Mouse (Mus musculus): ENCODE measurements around the gene Tgfbr1. TPM values are rescaled to one million over a fixed set of nuclear protein-coding genes. Genes with fewer than 3 reads are reported as not detected.
A peak's percentile ranks its signal among the peaks of the same experiment; 100 is the strongest.

Gene Tgfbr1
- polyA plus RNA-seq (2015; fragmentation: Nextera tagmentation; extraction: Ambion mirVana), result 24.6 and 26.7 TPM in 2 replicates

DNA sequence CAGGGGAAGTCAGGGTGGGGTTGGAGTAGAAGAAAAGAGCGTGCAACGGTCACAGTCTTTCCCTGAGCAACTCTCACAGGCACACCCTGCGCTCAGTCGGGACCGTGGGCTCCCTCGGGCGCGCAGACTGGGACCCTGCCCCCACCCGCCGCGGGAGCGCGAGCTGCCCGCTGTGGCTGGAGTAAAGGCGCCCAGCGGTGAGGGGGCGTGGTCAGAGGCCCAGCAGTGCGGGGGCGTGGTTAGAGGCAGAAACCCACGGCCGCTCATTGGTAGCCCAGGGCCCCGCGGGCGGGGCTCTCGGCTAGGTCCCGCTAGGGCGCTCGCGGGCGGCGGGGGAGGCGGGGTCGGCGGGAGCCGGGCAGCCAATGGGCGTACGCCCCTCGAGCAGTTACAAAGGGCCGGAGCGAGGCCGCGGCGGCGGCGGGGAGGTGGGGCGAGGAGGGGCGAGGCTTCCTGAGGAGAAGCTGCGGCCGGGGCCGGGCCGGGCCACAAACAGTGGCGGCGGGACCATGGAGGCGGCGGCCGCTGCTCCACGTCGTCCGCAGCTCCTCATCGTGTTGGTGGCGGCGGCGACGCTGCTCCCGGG is at the start of gene Tgfbr1:
Tgfbr1 (plus strand) TSS at position 420 of the 586 bp plus-strand sequence.
- Histone ChIP-seq H3K4me1 (peaks cover 26% of the 10 kb centered on the region), H3K36me3 (no peaks in the 10 kb centered on the region), H3K4me3 (replicated peaks) (peak within 1 kb of the TSS; percentile 93), H3K9me3 (replicated peaks) (no peaks in the 10 kb centered on the region), H3K27me3 (replicated peaks) (no peaks in the 10 kb centered on the region), H3K27ac (replicated peaks) (peak within 1 kb of the TSS; percentile 93), H3K9ac (replicated peaks) (peak within 1 kb of the TSS; percentile 85), H3K4me2 (peak within 1 kb of the TSS; percentile 84)
- peak; percentile 99 for ATAC-seq (ENCODE audit: low FRiP score)
- under 1% methylated on average over 56 of the region's 65 CpGs for WGBS

DNA sequence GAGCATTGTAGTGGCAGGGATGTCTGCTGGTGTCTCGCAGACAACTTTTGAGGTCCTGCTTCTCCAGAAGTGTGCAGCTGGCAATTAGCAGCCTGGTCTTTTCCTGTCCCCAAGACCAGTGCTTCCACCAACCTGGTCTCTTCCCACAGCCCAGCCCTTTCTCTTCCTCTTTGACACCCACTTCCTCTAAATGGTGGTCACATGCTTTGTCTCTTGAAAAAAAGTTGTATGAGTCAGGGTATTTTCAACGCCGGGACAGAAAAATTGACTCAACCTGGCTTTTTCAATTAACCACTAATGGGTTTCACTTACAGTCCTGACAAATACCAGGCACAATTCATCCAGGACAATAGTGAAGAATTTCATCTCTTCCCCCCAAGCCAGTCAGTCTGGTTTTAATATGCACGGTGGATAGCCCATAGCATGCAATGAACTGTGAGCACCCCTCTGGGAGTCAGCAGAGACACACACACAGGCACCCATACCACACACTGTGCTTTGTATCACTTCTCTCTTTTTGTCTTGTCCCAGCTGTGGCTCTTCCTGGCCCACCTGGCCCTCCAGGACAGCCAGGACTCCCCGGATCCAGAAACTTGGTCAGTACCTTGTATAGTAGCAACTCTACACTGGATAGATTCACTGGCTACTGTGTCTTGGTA is 49.6 kb upstream of the Tgfbr1 start:
- Histone ChIP-seq H3K27me3 (replicated peaks) (no peaks in the 10 kb centered on the region), H3K36me3 (0 out of 2 replicates have a peak, but pooled peaks cover 7% of the 10 kb centered on the region), H3K27ac (replicated peaks) (no peak overlapping the region), H3K9ac (replicated peaks) (no peak overlapping the region), H3K4me2 (no peak overlapping the region), H3K4me1 (no peaks in the 10 kb centered on the region), H3K4me3 (replicated peaks) (no peak overlapping the region), H3K9me3 (replicated peaks) (0 out of 2 replicates have a peak, but pooled peaks cover 4% of the 10 kb centered on the region)
- WGBS, result 59% methylated on average over 5 of the region's 5 CpGs
- no peak for ATAC-seq (ENCODE audit: low FRiP score)

DNA sequence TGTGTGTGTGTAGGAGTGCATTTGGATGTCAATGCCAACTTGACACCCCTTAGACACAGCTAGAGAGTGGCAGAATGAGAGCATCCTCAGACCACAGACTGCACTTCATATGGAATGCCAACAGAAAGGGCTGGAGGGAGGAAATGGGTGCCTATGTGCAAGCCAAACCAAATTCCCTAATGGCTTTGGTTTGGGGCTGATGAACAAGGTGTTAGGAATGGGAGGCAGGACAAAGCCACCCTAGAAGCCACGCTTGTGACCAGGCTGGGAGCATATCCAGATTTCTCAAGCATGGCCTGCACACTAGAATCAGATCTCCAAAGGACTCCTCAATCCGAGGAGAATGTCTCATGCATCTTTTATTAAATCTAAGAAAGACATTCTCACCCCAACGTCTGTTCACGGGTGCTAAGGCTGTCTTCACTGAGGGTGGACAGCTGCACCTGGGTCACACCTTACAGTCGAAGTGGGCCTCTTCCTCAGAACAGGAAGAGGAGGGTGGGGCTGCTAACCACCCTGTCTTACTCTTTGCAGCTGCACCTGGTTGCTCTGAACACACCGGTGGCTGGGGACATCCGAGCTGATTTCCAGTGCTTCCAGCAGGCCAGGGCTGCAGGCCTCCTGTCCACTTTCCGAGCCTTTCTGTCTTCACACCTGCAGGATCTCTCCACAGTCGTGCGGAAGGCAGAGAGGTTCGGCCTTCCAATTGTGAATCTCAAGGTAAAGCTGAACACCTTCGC is 43.0 kb upstream of the Tgfbr1 start:
- WGBS, result 86% methylated on average over 12 of the region's 12 CpGs
- no peak overlapping the region for H3K9ac ChIP-seq (replicated peaks)
- no peaks in the 10 kb centered on the region for H3K27me3 ChIP-seq (replicated peaks)
- no peak overlapping the region for H3K4me2 ChIP-seq
- H3K4me1 ChIP-seq, result no peaks in the 10 kb centered on the region
- no peak overlapping the region for H3K4me3 ChIP-seq (replicated peaks)
- no peak overlapping the region for H3K27ac ChIP-seq (replicated peaks)
- no peaks in the 10 kb centered on the region for H3K36me3 ChIP-seq
- no peak for ATAC-seq (ENCODE audit: low FRiP score)
- no peaks in the 10 kb centered on the region for H3K9me3 ChIP-seq (replicated peaks)

DNA sequence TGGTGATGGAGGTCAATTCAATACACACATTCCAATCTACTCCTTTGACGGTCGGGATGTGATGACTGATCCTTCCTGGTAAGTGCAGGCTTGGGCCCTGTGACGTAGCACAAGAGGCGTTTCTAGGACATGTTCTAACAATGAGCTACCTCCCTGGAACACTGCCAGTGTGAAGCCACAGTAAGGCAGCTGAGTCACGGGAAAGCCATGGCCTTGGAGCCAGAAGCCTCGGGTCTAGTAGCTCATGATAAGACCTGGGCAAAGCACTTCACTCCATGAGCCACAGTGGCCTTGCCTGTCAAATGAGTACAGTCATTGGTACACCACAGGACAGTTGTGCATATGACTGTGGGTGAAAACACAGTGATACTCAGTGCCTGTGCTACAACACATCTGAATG is 42.2 kb upstream of the Tgfbr1 start:
- H3K9me3 ChIP-seq (replicated peaks), result no peaks in the 10 kb centered on the region
- H3K27me3 ChIP-seq (replicated peaks), result no peaks in the 10 kb centered on the region
- H3K27ac ChIP-seq (replicated peaks), result no peak overlapping the region
- H3K36me3 ChIP-seq, result no peaks in the 10 kb centered on the region
- no peaks in the 10 kb centered on the region for H3K4me1 ChIP-seq
- ATAC-seq (ENCODE audit: low FRiP score), result no peak
- H3K4me3 ChIP-seq (replicated peaks), result no peak overlapping the region
- no peak overlapping the region for H3K4me2 ChIP-seq
- no peak overlapping the region for H3K9ac ChIP-seq (replicated peaks)
- WGBS, result 75% methylated on average over 6 of the region's 6 CpGs

DNA sequence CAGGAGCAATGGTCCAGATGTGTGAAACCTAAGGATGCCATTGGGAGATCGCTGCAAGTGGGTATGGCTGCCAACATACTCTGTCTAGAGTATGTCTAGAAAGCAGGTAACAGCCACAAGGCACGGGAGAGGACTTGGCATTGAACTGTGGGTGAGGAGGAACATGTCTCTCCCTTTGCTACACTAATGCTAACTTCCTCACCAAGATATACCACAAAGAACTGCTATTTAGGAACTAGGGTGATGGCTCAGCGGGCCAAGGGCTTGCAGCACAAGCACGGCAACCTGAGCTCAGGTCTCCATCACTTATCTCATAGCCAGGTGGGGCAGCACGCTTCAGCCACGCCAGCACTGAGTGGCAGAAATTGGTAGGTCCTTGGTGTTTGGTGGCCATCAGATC is 41.6 kb upstream of the Tgfbr1 start:
- 92% methylated on average over 6 of the region's 6 CpGs for WGBS
- H3K36me3 ChIP-seq, result no peaks in the 10 kb centered on the region
- no peak for ATAC-seq (ENCODE audit: low FRiP score)
- no peak overlapping the region for H3K4me2 ChIP-seq
- no peaks in the 10 kb centered on the region for H3K9me3 ChIP-seq (replicated peaks)
- no peak overlapping the region for H3K4me3 ChIP-seq (replicated peaks)
- H3K27ac ChIP-seq (replicated peaks), result no peak overlapping the region
- no peaks in the 10 kb centered on the region for H3K27me3 ChIP-seq (replicated peaks)
- no peak overlapping the region for H3K9ac ChIP-seq (replicated peaks)
- no peaks in the 10 kb centered on the region for H3K4me1 ChIP-seq

DNA sequence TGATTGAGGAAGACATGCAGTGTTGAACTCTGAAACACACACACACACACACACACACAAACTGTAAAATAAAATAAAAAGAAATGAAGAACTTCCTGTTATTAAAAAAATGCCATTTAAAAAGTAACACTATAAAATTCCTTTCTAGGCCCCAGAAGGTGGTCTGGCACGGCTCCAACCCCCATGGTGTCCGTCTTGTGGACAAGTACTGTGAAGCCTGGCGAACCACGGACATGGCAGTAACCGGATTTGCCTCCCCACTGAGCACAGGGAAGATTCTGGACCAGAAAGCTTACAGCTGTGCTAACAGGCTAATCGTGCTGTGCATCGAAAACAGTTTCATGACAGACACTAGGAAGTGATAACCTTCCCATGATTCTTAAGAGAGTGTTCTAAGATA is 41.1 kb upstream of the Tgfbr1 start:
- Histone ChIP-seq H3K27ac (replicated peaks) (no peak overlapping the region), H3K9ac (replicated peaks) (no peak overlapping the region), H3K9me3 (replicated peaks) (no peaks in the 10 kb centered on the region), H3K4me2 (no peak overlapping the region), H3K4me3 (replicated peaks) (no peak overlapping the region), H3K4me1 (no peaks in the 10 kb centered on the region), H3K36me3 (no peaks in the 10 kb centered on the region), H3K27me3 (replicated peaks) (no peaks in the 10 kb centered on the region)
- 67% methylated on average over 7 of the region's 7 CpGs for WGBS
- ATAC-seq (ENCODE audit: low FRiP score), result no peak

DNA sequence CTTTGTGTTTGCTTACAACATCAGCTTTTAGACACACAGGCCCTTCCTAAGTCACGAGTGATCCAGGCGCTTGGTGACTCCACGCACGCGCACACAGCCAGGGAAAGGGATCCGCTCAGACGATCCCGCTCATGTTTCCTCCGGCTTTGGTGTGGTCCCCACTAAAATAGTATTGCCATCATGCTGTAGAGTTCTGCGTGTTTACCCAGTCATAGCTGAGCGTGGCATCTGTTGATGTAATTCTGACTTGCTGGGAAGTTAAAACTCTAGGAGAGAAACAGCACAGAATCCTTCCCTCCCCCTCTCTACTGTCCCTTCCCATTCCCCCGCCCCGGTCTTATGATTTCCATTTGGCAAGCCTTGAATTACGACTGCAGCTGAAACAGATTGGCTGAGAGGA is 40.3 kb upstream of the Tgfbr1 start:
- Histone ChIP-seq H3K27ac (replicated peaks) (no peak overlapping the region), H3K4me3 (replicated peaks) (no peak overlapping the region), H3K9me3 (replicated peaks) (no peaks in the 10 kb centered on the region), H3K36me3 (no peaks in the 10 kb centered on the region), H3K27me3 (replicated peaks) (no peaks in the 10 kb centered on the region), H3K9ac (replicated peaks) (no peak overlapping the region), H3K4me2 (no peak overlapping the region), H3K4me1 (no peaks in the 10 kb centered on the region)
- 75% methylated on average over 14 of the region's 14 CpGs for whole genome bisulfite sequencing
- ATAC-seq (ENCODE audit: low FRiP score), result no peak

DNA sequence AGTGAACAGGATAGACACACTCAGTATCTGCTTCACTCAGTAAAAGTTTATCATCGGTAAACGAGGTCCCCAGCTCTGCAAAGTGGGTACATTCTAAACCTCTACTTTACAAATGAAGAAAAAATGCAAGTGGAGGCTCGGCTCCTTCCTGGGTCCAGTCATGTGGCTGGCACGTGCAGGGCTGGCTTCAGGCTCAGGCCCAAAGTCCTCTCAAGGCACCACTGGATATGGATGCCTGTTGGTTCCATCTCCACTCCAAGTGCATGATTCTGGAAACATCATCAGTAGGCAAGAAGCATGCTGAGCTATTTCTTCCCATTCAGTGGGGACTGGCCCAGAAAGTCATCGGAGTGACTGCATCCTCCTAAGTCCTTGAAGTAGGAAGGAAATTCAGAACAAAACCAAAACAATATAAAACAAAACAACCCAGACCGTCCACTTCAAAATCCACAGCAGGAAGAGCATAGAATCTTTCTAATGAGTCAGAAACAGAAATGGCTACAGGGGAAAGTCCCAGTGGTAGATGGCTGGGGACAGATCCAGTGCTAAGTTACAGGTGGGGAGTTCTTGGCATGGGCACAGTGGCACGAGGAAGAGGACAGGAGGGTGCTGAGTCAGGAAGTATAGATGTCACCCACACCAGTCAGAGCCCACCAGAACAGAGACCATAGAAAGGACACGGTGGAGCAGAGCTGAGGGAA is 39.2 kb upstream of the Tgfbr1 start:
- ATAC-seq (ENCODE audit: low FRiP score), result no peak
- H3K9ac ChIP-seq (replicated peaks), result no peak overlapping the region
- no peak overlapping the region for H3K4me3 ChIP-seq (replicated peaks)
- no peaks in the 10 kb centered on the region for H3K36me3 ChIP-seq
- no peak overlapping the region for H3K4me2 ChIP-seq
- H3K9me3 ChIP-seq (replicated peaks), result no peaks in the 10 kb centered on the region
- no peaks in the 10 kb centered on the region for H3K4me1 ChIP-seq
- H3K27me3 ChIP-seq (replicated peaks), result no peaks in the 10 kb centered on the region
- no peak overlapping the region for H3K27ac ChIP-seq (replicated peaks)
- 85% methylated on average over 8 of the region's 8 CpGs for WGBS

DNA sequence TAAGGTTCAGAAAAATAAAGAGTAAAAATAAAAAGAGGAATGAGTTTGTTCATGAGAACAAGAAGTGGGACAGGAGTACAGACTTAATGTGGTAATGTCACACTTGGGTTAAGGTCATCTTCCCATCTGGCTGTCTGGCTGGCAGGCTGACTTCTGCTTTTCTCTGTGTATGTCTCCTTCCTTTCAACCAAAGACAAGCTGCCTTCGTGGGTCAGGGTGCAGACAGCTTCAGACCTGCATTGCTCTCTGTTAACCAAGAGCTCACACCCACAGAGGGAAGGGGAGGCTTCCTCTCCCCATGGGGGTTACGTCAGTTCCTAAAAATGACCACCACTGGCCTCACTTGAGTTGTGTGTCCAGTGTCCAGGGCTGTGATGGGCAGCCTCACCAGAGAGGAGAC is 37.6 kb upstream of the Tgfbr1 start:
- H3K4me3 ChIP-seq (replicated peaks), result no peak overlapping the region
- H3K27me3 ChIP-seq (replicated peaks), result no peaks in the 10 kb centered on the region
- no peaks in the 10 kb centered on the region for H3K4me1 ChIP-seq
- no peak overlapping the region for H3K9ac ChIP-seq (replicated peaks)
- no peaks in the 10 kb centered on the region for H3K9me3 ChIP-seq (replicated peaks)
- no peak overlapping the region for H3K4me2 ChIP-seq
- 84% methylated on average over 2 of the region's 2 CpGs for WGBS
- H3K27ac ChIP-seq (replicated peaks), result no peak overlapping the region
- H3K36me3 ChIP-seq, result no peaks in the 10 kb centered on the region
- no peak for ATAC-seq (ENCODE audit: low FRiP score)

DNA sequence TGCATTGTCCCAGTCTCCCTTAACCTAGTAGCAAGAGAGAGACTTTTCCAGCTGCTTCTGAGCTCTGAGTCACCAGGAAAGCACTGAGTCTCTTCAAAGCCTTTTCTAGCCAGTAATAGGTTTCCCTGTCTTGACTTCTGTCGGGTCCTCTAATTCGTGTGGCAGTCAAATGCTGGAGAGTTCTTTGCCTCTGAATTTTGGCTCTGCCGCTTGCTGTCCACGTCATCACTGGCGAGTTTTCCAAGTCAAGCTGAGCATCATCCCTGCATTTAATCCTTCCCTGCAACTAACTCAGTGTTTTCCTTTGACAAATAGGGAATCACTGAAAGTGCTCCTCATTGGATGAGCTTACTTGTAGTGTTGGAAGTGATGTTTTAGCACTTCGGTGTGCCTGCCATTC is 36.6 kb upstream of the Tgfbr1 start:
- H3K4me1 ChIP-seq, result no peaks in the 10 kb centered on the region
- no peaks in the 10 kb centered on the region for H3K9me3 ChIP-seq (replicated peaks)
- H3K9ac ChIP-seq (replicated peaks), result no peak overlapping the region
- H3K36me3 ChIP-seq, result no peaks in the 10 kb centered on the region
- H3K27ac ChIP-seq (replicated peaks), result no peak overlapping the region
- no peaks in the 10 kb centered on the region for H3K27me3 ChIP-seq (replicated peaks)
- ATAC-seq (ENCODE audit: low FRiP score), result no peak
- H3K4me3 ChIP-seq (replicated peaks), result no peak overlapping the region
- H3K4me2 ChIP-seq, result no peak overlapping the region
- 82% methylated on average over 6 of the region's 6 CpGs for WGBS

DNA sequence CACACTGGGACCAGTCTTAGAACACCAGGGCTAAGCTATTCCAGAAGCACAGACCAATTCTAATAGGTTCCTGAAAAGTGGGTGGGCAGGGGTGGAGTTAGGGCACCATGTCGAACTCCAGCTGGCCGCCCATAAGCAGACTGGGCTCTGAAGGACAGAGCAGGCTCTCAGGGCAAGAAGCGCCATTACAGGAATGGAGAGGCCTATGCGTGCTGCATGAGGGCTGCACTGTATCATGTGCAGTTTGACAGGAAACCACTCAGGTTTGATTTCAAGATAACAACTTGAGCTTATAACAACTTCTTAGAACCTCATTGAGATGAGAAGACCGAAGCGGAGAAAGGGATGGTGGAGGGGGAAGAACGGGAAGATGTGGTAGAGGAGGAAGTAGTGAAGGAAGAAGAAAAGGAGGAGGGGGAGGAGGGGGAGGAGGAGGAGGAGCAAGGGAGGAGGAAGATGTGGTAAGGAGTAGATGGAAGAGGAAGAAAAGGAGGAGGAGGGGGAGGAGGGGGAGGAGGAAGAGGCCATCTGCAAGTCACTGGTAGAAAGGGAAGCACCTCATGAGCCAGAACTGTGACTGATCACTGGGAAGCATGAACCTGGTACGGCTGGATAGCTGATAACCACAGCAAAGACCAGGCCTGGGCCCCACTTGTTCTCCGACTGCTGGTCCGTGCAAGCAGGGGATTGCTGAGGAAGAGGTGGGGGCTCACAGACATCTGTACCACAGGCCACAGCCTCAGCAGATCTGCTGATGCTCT is 33.3 kb upstream of the Tgfbr1 start:
- no peak for ATAC-seq (ENCODE audit: low FRiP score)
- 90% methylated on average over 10 of the region's 10 CpGs for WGBS

More for the DNA sequence above, 33.3 kb upstream of the Tgfbr1 start:
- Histone ChIP-seq H3K27ac (replicated peaks) (no peak overlapping the region), H3K9me3 (replicated peaks) (no peaks in the 10 kb centered on the region), H3K4me1 (no peaks in the 10 kb centered on the region), H3K9ac (replicated peaks) (no peak overlapping the region), H3K36me3 (no peaks in the 10 kb centered on the region), H3K27me3 (replicated peaks) (no peaks in the 10 kb centered on the region), H3K4me2 (no peak overlapping the region), H3K4me3 (replicated peaks) (no peak overlapping the region)
